Mouse (Mus musculus): ENCODE data around the gene Elmsan1. TPM values are rescaled to one million over a fixed set of nuclear protein-coding genes. Genes with fewer than 3 reads are reported as not detected.

Gene Elmsan1
- polyA plus RNA-seq, 1 experiment from 2014 or later = 4.3 TPM

DNA sequence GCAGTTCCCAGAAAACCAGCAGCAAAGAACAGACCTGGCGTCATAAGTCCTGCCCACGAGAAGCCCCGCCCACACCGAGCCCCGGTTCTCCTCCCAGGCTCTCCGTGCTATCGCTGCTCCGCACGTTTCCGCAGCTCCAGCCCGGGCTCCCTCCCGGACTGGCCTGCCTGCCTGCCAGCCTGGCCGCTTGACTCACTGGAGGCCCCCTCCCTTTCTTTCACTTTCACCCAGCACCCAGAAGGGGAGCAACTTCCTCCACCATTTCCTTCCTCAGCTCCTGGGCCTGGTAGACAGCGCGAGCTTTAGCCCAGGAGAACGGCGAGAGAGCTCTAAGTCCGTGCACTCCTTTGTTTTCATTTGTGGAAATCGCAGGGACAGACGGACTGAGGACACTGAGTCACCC is 43.0 kb downstream of the Elmsan1 start:
- H3K9ac ChIP-seq (replicated peaks; ENCODE audit: low read length) = peak overlapping the region; percentile 47
- H3K9me3 ChIP-seq (ENCODE audit: control insufficient read depth, low read length) = no peaks in the 10 kb centered on the region
- H3K27ac ChIP-seq (replicated peaks; ENCODE audit: low read depth, low read length) = peak overlapping the region; percentile 86
- H3K4me3 ChIP-seq (replicated peaks; ENCODE audit: low read depth, low read length) = peak overlapping the region; percentile 28
- WGBS = 1% methylated on average over 20 of the region's 20 CpGs
- no peaks in the 10 kb centered on the region for H3K27me3 ChIP-seq (ENCODE audit: control insufficient read depth, insufficient read depth, low read length)
- peaks cover 29% of the 10 kb centered on the region for H3K4me1 ChIP-seq (ENCODE audit: control insufficient read depth, insufficient read depth, low read length)
- ATAC-seq (ENCODE audit: low FRiP score, low TSS enrichment) = peak; percentile 83
- H3K4me2 ChIP-seq (ENCODE audit: low read length) = peak overlapping the region; percentile 54
- peaks cover 24% of the 10 kb centered on the region for H3K36me3 ChIP-seq (ENCODE audit: control insufficient read depth, insufficient read depth, low read length)
- DNase-seq = peak; percentile 87

DNA sequence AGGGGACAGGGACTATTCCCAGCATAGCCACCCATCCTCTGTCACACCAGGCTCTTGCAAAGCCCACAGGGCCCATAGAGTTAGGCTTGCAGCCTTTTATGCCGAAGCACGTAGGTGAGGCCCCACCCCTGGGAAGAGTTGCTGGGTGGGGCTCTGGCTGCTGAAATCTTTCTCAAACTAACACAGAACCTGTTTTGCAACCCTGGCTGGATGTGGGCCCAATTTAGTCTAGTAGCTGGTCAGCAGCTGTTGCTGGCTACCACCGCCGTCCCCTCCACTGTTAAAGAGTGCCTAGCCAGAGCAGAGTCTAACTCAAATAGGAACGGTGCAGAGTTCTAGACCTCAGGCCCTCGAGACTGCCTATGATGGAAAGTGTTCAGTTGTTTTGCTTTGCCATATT is 43.8 kb downstream of the Elmsan1 start:
- H3K27me3 ChIP-seq (ENCODE audit: control insufficient read depth, insufficient read depth, low read length) = no peaks in the 10 kb centered on the region
- DNase-seq (no peak), ATAC-seq (ENCODE audit: low FRiP score, low TSS enrichment) (no peak)
- no peaks in the 10 kb centered on the region for H3K9me3 ChIP-seq (ENCODE audit: control insufficient read depth, low read length)
- H3K36me3 ChIP-seq (ENCODE audit: control insufficient read depth, insufficient read depth, low read length) = peaks cover 24% of the 10 kb centered on the region
- H3K4me3 ChIP-seq (replicated peaks; ENCODE audit: low read depth, low read length) = no peak overlapping the region
- no peak overlapping the region for H3K27ac ChIP-seq (replicated peaks; ENCODE audit: low read depth, low read length)
- WGBS = 85% methylated on average over 6 of the region's 6 CpGs
- H3K4me1 ChIP-seq (ENCODE audit: control insufficient read depth, insufficient read depth, low read length) = peaks cover 21% of the 10 kb centered on the region
- no peak overlapping the region for H3K9ac ChIP-seq (replicated peaks; ENCODE audit: low read length)
- H3K4me2 ChIP-seq (ENCODE audit: low read length) = no peak overlapping the region

DNA sequence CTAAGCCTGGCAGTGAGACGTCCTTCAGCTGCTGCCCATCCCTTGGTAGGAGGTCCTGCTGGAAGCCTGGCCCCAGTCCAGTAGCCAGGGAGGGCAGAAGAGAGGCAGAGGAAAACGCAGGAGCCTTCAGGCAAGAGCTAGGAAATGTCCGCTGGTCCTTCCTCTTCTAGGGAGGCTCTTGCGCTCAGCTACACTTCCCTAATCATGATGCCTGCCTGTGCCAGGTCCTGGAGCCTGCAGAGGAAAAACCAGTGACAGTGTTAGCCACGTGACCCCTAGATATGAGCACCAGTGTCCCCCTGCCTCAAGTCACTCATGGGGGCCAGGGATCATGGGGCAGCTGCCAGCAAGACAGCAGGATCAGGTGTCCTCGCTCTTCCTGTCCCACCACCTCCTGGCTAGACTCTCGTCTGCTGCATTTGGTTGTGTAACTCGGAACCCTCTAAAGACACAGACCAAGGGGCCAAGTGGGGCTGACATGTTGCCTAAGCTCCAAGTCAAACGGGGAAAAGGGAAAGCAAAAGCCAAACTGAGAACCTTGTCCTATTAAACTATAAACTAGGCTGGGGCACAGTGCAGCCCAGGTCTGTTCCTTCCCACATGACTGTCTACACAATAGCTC is 44.4 kb downstream of the Elmsan1 start:
- ATAC-seq (ENCODE audit: low FRiP score, low TSS enrichment) (no peak), DNase-seq (no peak)
- H3K36me3 ChIP-seq (ENCODE audit: control insufficient read depth, insufficient read depth, low read length) = peaks cover 24% of the 10 kb centered on the region
- H3K27me3 ChIP-seq (ENCODE audit: control insufficient read depth, insufficient read depth, low read length) = no peaks in the 10 kb centered on the region
- peaks cover 21% of the 10 kb centered on the region for H3K4me1 ChIP-seq (ENCODE audit: control insufficient read depth, insufficient read depth, low read length)
- H3K9me3 ChIP-seq (ENCODE audit: control insufficient read depth, low read length) = no peaks in the 10 kb centered on the region
- H3K4me2 ChIP-seq (ENCODE audit: low read length) = no peak overlapping the region
- H3K4me3 ChIP-seq (replicated peaks; ENCODE audit: low read depth, low read length) = no peak overlapping the region
- 88% methylated on average over 9 of the region's 9 CpGs for WGBS
- no peak overlapping the region for H3K9ac ChIP-seq (replicated peaks; ENCODE audit: low read length)
- no peak overlapping the region for H3K27ac ChIP-seq (replicated peaks; ENCODE audit: low read depth, low read length)

DNA sequence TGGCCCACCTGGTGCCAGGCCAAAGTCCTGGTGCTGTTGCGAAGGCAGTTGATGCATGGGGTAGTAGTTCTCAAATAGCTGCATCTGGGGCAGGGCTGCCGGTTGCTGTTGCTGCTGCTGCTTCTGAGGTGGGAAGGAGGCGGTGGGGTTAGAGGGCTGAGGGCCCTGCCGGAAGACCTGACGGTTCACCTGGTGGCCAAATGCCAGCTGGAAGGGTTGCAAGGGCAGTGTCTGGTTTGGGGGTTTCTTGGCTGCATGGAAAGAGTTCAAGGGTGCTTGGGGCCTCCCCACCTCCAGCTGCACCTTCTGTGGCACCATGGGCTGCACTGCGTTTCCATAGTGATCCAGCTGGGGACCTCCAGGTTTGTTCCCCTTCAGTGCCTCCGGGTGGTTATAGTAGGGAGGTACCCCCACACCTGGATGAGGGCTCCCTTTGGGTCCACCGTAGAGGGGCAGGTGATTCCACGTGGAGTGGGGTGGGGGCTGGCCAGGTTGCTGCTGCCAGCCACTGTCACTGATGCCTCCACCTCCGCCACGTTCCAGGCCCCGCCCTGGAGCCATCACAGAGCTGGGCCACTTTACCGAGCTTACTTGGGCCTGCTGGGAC is 45.3 kb downstream of the Elmsan1 start:
- no peaks in the 10 kb centered on the region for H3K9me3 ChIP-seq (ENCODE audit: control insufficient read depth, low read length)
- WGBS = 96% methylated on average over 13 of the region's 13 CpGs
- peaks cover 24% of the 10 kb centered on the region for H3K36me3 ChIP-seq (ENCODE audit: control insufficient read depth, insufficient read depth, low read length)
- peaks cover 21% of the 10 kb centered on the region for H3K4me1 ChIP-seq (ENCODE audit: control insufficient read depth, insufficient read depth, low read length)
- H3K9ac ChIP-seq (replicated peaks; ENCODE audit: low read length) = no peak overlapping the region
- H3K4me3 ChIP-seq (replicated peaks; ENCODE audit: low read depth, low read length) = no peak overlapping the region
- H3K4me2 ChIP-seq (ENCODE audit: low read length) = no peak overlapping the region
- no peak overlapping the region for H3K27ac ChIP-seq (replicated peaks; ENCODE audit: low read depth, low read length)
- ATAC-seq (ENCODE audit: low FRiP score, low TSS enrichment) (no peak), DNase-seq (no peak)
- H3K27me3 ChIP-seq (ENCODE audit: control insufficient read depth, insufficient read depth, low read length) = no peaks in the 10 kb centered on the region

DNA sequence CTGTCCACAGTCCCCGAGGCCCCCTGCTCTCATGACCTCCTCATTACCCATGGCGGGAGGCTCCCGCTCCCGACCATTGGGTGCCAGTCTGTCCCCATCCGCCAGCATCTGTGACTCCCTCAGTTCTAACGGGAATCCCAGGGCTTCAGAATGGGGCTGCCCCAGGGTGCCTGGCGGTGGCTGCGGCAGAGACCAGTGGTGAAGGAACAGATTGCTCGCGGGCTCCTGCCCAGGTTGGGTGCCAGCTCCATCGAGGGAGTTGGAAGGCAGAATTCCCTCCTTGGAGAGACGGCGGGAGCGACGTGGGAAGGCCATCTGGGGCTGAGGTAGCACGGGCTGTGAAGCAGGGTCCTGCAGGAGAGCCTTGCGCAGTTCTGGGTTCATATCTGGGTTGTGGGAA is 45.8 kb downstream of the Elmsan1 start:
- ATAC-seq (ENCODE audit: low FRiP score, low TSS enrichment) = no peak
- WGBS = 92% methylated on average over 17 of the region's 17 CpGs
- H3K4me3 ChIP-seq (replicated peaks; ENCODE audit: low read depth, low read length) = no peak overlapping the region
- DNase-seq = no peak
- H3K9ac ChIP-seq (replicated peaks; ENCODE audit: low read length) = no peak overlapping the region
- no peaks in the 10 kb centered on the region for H3K27me3 ChIP-seq (ENCODE audit: control insufficient read depth, insufficient read depth, low read length)
- peaks cover 21% of the 10 kb centered on the region for H3K4me1 ChIP-seq (ENCODE audit: control insufficient read depth, insufficient read depth, low read length)
- H3K4me2 ChIP-seq (ENCODE audit: low read length) = no peak overlapping the region
- H3K9me3 ChIP-seq (ENCODE audit: control insufficient read depth, low read length) = no peaks in the 10 kb centered on the region
- H3K36me3 ChIP-seq (ENCODE audit: control insufficient read depth, insufficient read depth, low read length) = peaks cover 24% of the 10 kb centered on the region
- no peak overlapping the region for H3K27ac ChIP-seq (replicated peaks; ENCODE audit: low read depth, low read length)

DNA sequence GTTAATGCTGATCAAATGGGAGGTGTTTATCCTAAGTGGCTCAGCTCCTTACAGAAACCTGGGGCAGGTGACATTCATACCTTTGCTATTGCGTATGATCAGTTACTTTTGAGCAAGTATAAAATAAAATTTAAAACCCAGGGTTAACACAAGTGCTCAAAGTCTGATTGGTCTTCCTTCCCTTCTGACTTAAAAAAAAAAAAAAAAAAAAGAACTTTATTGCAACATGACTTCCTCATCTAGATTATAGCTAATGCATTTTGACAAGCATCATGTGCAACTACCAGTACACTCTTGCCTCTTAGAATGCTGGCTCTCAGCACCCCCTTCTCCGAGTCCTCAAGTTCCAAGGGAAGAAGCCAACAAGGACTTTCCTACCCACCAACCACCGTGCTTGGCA is 46.5 kb downstream of the Elmsan1 start:
- WGBS = 95% methylated on average over 3 of the region's 3 CpGs
- no peak for ATAC-seq (ENCODE audit: low FRiP score, low TSS enrichment)
- H3K36me3 ChIP-seq (ENCODE audit: control insufficient read depth, insufficient read depth, low read length) = peaks cover 24% of the 10 kb centered on the region

DNA sequence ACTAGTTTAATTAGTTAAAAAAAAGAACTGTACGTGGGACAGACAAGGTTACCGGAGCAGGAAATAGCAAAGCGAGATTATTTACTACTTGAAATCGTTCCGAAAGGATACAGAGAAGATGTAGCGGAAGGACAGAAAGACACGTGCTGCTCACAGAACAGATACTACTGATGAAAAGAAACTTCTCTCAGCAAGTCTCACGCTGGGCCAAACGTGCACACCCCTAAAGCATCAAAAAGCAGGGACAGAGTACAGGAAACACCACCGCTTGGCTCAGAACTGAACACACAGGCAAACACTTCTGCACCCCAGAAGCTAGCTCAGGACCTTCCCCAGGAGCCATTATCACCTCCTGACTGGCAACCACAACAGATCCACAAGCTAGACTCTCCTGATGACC is 48.1 kb downstream of the Elmsan1 start:
- Histone ChIP-seq H3K4me3 (replicated peaks; ENCODE audit: low read depth, low read length) (no peak overlapping the region), H3K9me3 (ENCODE audit: control insufficient read depth, low read length) (no peaks in the 10 kb centered on the region), H3K4me2 (ENCODE audit: low read length) (no peak overlapping the region), H3K27ac (replicated peaks; ENCODE audit: low read depth, low read length) (no peak overlapping the region), H3K9ac (replicated peaks; ENCODE audit: low read length) (no peak overlapping the region), H3K27me3 (ENCODE audit: control insufficient read depth, insufficient read depth, low read length) (no peaks in the 10 kb centered on the region), H3K4me1 (ENCODE audit: control insufficient read depth, insufficient read depth, low read length) (peaks cover 3% of the 10 kb centered on the region; the same call in 1 of the 2 replicates), H3K36me3 (ENCODE audit: control insufficient read depth, insufficient read depth, low read length) (peaks cover 24% of the 10 kb centered on the region)
- DNase-seq = no peak
- ATAC-seq (ENCODE audit: low FRiP score, low TSS enrichment) = no peak
- WGBS = 94% methylated on average over 10 of the region's 10 CpGs

More for the DNA sequence above, 46.5 kb downstream of the Elmsan1 start:
- H3K27me3 ChIP-seq (ENCODE audit: control insufficient read depth, insufficient read depth, low read length) = no peaks in the 10 kb centered on the region
- no peak overlapping the region for H3K4me2 ChIP-seq (ENCODE audit: low read length)
- peaks cover 18% of the 10 kb centered on the region for H3K4me1 ChIP-seq (ENCODE audit: control insufficient read depth, insufficient read depth, low read length)
- H3K27ac ChIP-seq (replicated peaks; ENCODE audit: low read depth, low read length) = no peak overlapping the region
- no peak for DNase-seq
- H3K9me3 ChIP-seq (ENCODE audit: control insufficient read depth, low read length) = no peaks in the 10 kb centered on the region
- no peak overlapping the region for H3K9ac ChIP-seq (replicated peaks; ENCODE audit: low read length)
- H3K4me3 ChIP-seq (replicated peaks; ENCODE audit: low read depth, low read length) = no peak overlapping the region

DNA sequence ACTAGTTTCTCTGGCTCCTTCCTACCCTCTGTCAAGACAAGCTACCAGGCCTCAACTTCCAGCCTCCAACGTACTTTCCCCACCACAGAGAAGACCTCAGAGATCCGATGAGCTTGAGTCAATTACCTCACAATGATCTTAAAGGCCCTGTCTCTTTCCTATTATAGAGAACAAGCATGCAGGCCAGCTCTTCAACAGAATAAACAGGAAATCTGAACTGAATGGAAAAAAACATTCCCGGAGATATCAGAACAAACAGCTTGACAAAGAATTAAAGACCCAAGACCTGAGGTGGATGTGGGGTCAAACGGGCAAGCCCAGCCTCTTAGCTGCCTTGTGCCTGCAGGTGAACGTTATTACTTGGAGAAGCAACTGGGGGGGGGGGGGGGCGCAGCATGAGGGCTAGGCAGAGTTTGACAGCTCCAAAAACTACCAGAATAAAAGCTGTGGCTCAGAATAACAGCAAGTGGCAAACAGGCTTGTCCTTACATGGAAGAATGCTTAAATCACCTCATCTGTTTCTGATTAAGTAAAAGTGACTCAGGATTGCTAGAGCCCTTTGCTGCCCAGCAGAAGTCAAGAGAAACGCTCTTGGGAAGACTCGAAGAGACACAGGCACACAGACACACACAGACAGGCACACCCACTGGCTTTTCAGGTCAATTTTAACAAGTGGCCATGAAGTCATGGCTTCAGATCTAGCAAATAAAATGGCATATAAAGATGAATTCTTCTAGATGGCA is 52.9 kb downstream of the Elmsan1 start:
- Histone ChIP-seq H3K4me1 (ENCODE audit: control insufficient read depth, insufficient read depth, low read length) (no peaks in the 10 kb centered on the region), H3K4me2 (ENCODE audit: low read length) (no peak overlapping the region), H3K9ac (replicated peaks; ENCODE audit: low read length) (no peak overlapping the region), H3K27me3 (ENCODE audit: control insufficient read depth, insufficient read depth, low read length) (no peaks in the 10 kb centered on the region), H3K4me3 (replicated peaks; ENCODE audit: low read depth, low read length) (no peak overlapping the region), H3K27ac (replicated peaks; ENCODE audit: low read depth, low read length) (no peak overlapping the region), H3K36me3 (ENCODE audit: control insufficient read depth, insufficient read depth, low read length) (no peaks in the 10 kb centered on the region), H3K9me3 (ENCODE audit: control insufficient read depth, low read length) (no peaks in the 10 kb centered on the region)
- ATAC-seq (ENCODE audit: low FRiP score, low TSS enrichment) (no peak), DNase-seq (no peak)
- WGBS = 80% methylated on average over 8 of the region's 8 CpGs
